Mouse (Mus musculus): ENCODE measurements around the gene Gm17364.

DNA sequence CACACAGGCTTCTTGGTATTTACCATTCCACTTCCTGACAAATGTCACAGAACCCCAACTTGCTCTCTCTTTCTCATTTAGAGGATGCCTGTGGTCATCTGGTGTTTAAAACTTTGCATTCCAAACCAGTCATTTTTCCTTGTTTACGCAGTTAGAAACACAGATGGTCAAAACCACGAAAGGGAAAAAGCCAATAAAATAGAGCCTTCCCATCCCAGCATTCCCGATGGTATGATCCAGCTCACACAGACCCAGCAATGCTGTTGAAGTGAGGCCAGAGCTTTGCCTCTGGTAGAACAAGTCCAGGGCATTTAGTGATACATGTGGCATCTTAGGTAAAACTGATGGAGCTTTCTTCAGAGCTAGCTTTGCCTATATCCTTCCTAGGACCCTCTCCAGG lies 47.7 kb upstream of the Gm17364 start:
- TF ChIP-seq POLR2A (IDR thresholded peaks at IDR 0.05; ENCODE audit: extremely low read depth, insufficient read depth, low read length) (no peak), CTCF (IDR thresholded peaks at IDR 0.05; ENCODE audit: extremely low read depth, insufficient read depth, low read length) (no peak)

All from cortical plate, adult 2 months (tissue).